Mouse (Mus musculus): ENCODE data around the gene Gm43064. TPM values are rescaled to one million over a fixed set of nuclear protein-coding genes. Genes with fewer than 3 reads are reported as not detected.
A peak's percentile ranks its signal among the peaks of the same experiment; 100 is the strongest.

Gene Gm43064
- 0.18 and 0.26 TPM in 2 replicates for polyA plus RNA-seq (2016; fragmentation: Nextera tagmentation; extraction: Ambion mirVana)

DNA sequence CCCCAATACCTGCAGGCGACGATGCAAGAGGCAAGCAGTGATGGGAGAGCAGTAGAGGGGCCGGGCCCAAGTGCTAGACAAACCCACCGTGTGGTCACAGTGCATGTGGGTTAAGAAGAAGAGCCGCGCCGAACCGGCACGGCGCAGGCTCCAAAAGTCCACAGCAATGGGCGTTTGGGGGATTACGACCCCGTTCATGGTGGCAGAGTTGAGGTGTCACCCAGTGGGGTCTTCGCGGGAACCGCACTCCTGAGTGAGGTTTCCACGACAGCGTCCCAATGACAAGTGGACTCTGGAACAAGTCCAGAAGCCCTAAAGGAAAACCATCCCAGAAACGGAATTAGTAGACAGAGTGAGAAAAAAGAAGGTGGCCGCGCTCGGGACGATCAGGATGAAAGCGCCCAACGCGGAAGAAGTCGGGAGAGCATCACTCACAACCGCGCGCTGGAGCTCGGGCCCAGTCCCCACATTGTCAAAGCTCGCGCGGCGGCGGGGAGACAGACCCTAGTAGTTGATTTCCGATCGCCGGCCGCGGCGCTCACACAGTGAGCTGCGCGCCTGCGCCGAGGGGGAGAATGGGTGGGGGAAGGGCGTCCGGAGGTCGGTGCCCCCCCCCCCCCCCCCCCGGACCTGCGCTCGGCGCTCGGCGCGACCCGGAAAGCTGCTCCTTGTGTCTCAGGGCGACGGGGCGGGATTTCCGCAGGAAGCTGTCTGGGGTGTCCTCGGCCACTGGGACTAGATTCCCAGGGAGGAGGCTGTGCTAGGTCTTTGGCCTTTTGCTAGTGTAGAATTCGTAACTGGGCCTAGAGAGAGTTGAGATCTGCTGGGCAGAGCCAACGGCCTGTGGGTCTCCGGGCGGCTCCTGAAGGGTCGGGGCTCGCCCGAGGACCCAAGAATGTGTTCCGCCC is at the start of gene Gm43064, which contains the start of the genes Dclre1b and Ap4b1:
Gm43064 (plus strand) TSS at position 683 of the 908 bp plus-strand sequence.
Dclre1b (minus strand) TSS at position 554 of the 908 bp plus-strand sequence.
Ap4b1 (plus strand) TSS at position 630 of the 908 bp plus-strand sequence.
- Histone ChIP-seq H3K36me3 (peaks cover 48% of the 10 kb centered on the region), H3K4me3 (peak within 1 kb of the TSS; percentile 84), H3K4me1 (peaks cover 18% of the 10 kb centered on the region), H3K9me3 (replicated peaks) (no peaks in the 10 kb centered on the region), H3K27ac (peak within 1 kb of the TSS; percentile 92), H3K27me3 (ENCODE audit: low read depth, poor library complexity, severe bottlenecking) (no peaks in the 10 kb centered on the region)
- WGBS: under 1% methylated on average over 64 of the region's 70 CpGs
- DNase-seq (ENCODE audit: low spot score): peak; percentile 95

DNA sequence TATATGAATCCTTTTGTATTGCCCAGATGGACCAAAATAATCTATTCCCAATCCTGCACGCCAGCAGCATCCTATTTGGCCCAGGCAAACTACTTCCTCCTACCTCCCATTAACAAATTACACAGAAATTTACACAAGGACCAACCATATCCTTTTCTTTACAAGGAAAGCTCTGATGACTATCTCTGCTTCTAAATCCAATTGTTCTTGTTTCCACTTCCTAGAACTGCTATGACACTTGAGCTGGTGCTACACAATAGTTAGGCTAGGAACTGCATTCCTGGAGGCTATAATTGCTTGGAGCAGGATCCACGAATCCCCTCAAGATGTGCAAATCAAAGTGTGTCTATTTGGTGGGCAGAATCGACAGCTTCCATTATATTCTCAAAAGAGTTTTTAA is 42.6 kb upstream of the Gm43064 start:
- WGBS: 88% methylated on average over 3 of the region's 3 CpGs
- H3K4me1 ChIP-seq: no peaks in the 10 kb centered on the region
- no peak for DNase-seq (ENCODE audit: low spot score)
- H3K4me3 ChIP-seq: no peak overlapping the region
- H3K9me3 ChIP-seq (replicated peaks): no peaks in the 10 kb centered on the region
- H3K27ac ChIP-seq: no peak overlapping the region
- H3K27me3 ChIP-seq (ENCODE audit: low read depth, poor library complexity, severe bottlenecking): no peaks in the 10 kb centered on the region
- peaks cover 74% of the 10 kb centered on the region for H3K36me3 ChIP-seq

DNA sequence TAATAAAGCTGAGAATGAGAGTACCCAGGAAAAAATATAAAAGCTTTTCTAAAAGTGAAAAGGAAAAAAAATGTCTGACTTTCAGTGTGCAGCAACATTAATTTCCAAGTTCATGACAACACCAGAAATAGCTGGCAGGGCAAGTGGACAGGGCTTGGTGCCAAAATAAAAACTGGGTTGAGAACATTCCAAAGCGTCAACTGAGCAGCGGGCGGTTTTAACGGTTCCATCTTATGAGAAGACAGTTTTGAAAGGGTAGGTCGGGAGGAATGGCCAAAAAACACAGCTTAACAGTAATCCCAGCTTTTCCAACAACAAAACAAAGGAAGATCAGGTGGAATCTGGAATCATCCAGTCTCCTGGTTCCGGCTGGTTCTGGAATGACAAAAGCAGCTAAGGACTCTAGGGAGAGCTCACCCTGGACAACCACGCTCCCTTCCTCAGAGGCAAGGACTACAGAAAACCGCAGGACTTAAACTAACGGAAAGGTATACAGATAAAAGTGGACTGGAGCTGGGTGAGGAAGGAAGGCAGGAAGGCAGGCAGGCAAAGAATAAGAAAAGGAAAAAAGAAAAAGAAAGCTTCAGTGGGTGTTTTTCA is 37.7 kb upstream of the Gm43064 start:
- Histone ChIP-seq H3K4me3 (no peak overlapping the region), H3K9me3 (replicated peaks) (no peaks in the 10 kb centered on the region), H3K27ac (no peak overlapping the region), H3K4me1 (no peaks in the 10 kb centered on the region), H3K36me3 (peaks cover 74% of the 10 kb centered on the region), H3K27me3 (ENCODE audit: low read depth, poor library complexity, severe bottlenecking) (no peaks in the 10 kb centered on the region)
- 93% methylated on average over 9 of the region's 9 CpGs for WGBS
- DNase-seq (ENCODE audit: low spot score): no peak

DNA sequence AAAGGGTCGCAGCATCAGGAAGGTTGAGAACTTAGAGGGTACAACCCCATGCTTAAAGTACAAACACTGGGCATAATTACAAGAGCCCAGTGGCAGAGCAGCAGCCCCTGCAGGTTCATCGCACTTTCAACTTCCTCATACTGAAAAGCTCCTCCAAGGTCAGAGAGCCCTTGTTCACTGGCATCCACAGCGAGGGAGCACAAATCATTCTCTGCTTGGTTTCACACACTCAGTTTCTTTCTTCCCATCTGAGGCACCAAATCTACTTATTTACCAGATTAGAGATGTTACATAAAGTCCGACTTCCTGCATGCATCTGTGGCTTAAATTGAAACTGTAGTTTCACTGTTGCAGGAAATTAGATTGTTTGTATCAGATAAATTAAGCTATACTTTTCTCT is 36.5 kb upstream of the Gm43064 start:
- Histone ChIP-seq H3K4me1 (no peaks in the 10 kb centered on the region), H3K36me3 (peaks cover 78% of the 10 kb centered on the region)
- WGBS: 92% methylated on average over 4 of the region's 4 CpGs

DNA sequence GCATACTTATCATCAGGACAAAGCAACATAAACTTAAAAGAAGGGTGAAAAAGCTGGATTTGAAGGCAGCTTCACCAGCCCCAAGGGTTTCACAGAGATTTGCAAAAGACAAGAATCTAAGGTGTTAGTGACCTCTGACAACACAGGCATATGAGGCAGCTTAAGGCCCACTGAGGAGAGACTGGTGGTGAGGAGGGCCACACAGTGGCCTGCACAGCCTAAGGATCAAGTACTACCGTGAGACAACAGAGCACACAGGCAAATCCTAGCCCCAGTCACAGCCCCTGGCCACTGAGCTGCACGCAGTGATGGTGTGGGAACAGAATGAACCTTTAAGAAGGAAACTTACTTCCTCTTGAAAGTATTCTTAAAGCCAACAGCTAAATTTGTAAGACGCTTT is 35.9 kb upstream of the Gm43064 start:
- Histone ChIP-seq H3K9me3 (replicated peaks) (no peaks in the 10 kb centered on the region), H3K36me3 (peaks cover 77% of the 10 kb centered on the region), H3K4me3 (no peak overlapping the region), H3K4me1 (no peaks in the 10 kb centered on the region), H3K27me3 (ENCODE audit: low read depth, poor library complexity, severe bottlenecking) (no peaks in the 10 kb centered on the region), H3K27ac (no peak overlapping the region)
- WGBS: 88% methylated on average over 3 of the region's 3 CpGs
- no peak for DNase-seq (ENCODE audit: low spot score)

More for the DNA sequence above, 36.5 kb upstream of the Gm43064 start:
- DNase-seq (ENCODE audit: low spot score): no peak
- Histone ChIP-seq H3K4me3 (no peak overlapping the region), H3K27me3 (ENCODE audit: low read depth, poor library complexity, severe bottlenecking) (no peaks in the 10 kb centered on the region), H3K9me3 (replicated peaks) (no peaks in the 10 kb centered on the region), H3K27ac (no peak overlapping the region)

DNA sequence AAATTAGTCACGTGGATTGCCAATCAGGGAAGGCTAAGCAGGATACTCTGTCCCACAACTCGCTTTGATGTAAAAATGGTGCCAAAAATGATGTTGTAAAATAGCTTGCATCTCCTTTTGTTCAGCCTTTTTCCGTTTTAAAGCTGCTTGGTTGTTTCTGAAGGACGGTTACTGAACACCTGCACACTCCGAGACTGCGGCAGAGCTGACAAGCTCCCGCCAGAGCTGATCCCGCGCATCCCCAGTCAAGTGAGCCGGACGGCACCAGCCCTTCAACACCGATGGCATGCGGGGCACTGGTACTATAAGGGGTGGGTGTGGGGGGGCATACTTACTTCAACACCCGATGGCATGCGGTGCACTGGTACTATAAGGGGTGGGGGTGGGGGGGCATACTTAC is 35.4 kb upstream of the Gm43064 start:
- Histone ChIP-seq H3K9me3 (replicated peaks) (no peaks in the 10 kb centered on the region), H3K27me3 (ENCODE audit: low read depth, poor library complexity, severe bottlenecking) (no peaks in the 10 kb centered on the region), H3K36me3 (peaks cover 72% of the 10 kb centered on the region), H3K4me1 (no peaks in the 10 kb centered on the region), H3K27ac (no peak overlapping the region), H3K4me3 (no peak overlapping the region)
- WGBS: 94% methylated on average over 15 of the region's 15 CpGs
- no peak for DNase-seq (ENCODE audit: low spot score)

DNA sequence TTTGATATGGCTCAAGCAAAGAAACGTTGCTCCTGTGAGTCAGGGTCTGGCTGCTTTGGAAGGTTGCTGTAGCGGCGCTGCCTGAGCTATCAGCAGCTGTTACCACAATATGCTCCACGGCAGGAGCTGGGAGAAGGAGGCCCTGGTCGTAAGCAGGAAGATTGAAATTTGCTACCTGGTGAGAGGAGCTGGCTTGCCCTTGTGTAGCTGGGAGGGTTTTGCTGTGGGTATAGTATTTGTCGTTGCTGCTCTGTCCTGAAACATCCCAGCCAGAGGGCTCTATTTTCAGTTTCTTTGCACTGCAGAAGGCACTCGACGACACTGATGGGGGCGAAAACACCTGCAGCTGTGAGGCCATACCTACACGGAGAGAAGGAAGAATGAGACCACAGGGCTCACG is 31.4 kb upstream of the Gm43064 start:
- Histone ChIP-seq H3K4me1 (no peaks in the 10 kb centered on the region), H3K27me3 (ENCODE audit: low read depth, poor library complexity, severe bottlenecking) (no peaks in the 10 kb centered on the region), H3K27ac (no peak overlapping the region), H3K36me3 (peaks cover 43% of the 10 kb centered on the region), H3K9me3 (replicated peaks) (no peaks in the 10 kb centered on the region), H3K4me3 (no peak overlapping the region)
- WGBS: 88% methylated on average over 11 of the region's 11 CpGs
- no peak for DNase-seq (ENCODE audit: low spot score)

DNA sequence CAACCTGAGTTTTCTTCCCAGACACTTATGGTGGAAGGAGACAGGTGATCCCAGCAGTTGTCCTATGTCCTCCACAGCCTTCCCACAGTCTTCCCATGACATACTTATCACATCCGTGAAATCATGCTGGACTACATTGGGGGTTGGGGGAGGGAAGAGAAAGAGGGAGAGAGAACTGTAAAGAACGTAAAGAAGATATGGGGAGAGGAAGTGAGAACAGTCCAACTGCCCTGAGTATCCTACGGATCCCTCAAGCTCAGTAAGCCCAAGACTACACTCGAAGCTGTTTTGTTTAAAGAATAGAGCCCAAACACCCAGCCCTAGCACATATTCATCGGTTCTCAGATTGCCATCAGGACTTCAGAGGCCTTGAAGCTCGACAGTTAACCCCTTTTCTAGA is 30.7 kb upstream of the Gm43064 start:
- peaks cover 38% of the 10 kb centered on the region for H3K36me3 ChIP-seq
- no peaks in the 10 kb centered on the region; the same call in 1 of the 2 replicates for H3K4me1 ChIP-seq
- H3K27me3 ChIP-seq (ENCODE audit: low read depth, poor library complexity, severe bottlenecking): no peaks in the 10 kb centered on the region
- no peaks in the 10 kb centered on the region for H3K9me3 ChIP-seq (replicated peaks)
- WGBS: 91% methylated on average over 6 of the region's 6 CpGs
- DNase-seq (ENCODE audit: low spot score): no peak
- H3K27ac ChIP-seq: no peak overlapping the region
- H3K4me3 ChIP-seq: no peak overlapping the region

DNA sequence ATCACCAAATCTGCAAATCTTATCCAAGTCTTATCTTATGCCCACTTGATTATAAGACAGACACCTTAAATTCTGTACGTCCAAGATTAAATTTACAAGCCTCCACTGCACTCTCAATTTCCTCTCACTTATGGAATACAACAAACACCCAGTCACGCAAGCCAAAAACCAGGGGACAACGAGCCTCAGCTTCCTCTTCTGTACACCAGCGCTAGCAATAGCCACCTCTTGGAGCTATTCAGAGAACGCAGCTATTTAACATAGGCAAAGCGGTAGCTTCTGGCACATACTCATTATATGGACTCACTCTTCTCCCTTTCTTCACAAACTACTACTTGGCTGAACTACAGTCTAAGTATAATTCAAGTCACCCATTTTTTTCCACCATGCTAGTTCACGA is 30.2 kb upstream of the Gm43064 start:
- Histone ChIP-seq H3K9me3 (replicated peaks) (no peaks in the 10 kb centered on the region), H3K4me1 (no peaks in the 10 kb centered on the region; the same call in 1 of the 2 replicates), H3K27ac (no peak overlapping the region), H3K36me3 (peaks cover 34% of the 10 kb centered on the region), H3K4me3 (no peak overlapping the region), H3K27me3 (ENCODE audit: low read depth, poor library complexity, severe bottlenecking) (no peaks in the 10 kb centered on the region)
- WGBS: 92% methylated on average over 7 of the region's 7 CpGs
- DNase-seq (ENCODE audit: low spot score): no peak

DNA sequence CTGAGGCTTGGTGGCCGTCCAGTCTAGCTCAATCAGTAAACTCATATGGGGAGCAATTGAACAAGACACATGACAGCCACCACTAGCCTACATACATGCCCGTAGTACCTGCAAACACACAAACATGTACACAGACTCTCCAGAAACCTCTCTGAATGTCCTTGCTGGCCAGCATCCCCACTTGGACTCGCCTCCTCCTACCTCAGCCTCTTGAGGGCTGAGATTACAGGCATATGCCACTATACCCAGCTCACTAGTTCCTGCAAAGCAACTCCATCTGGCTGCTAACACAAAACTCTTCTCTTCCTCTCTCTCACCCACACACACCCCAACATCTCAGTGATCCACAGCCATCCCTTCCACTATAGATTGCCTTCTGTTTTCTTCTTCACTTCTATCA is 29.1 kb upstream of the Gm43064 start:
- Histone ChIP-seq H3K4me1 (no peaks in the 10 kb centered on the region; the same call in 1 of the 2 replicates), H3K36me3 (peaks cover 27% of the 10 kb centered on the region), H3K27me3 (ENCODE audit: low read depth, poor library complexity, severe bottlenecking) (no peaks in the 10 kb centered on the region), H3K27ac (no peak overlapping the region), H3K9me3 (replicated peaks) (no peaks in the 10 kb centered on the region), H3K4me3 (no peak overlapping the region)
- no peak for DNase-seq (ENCODE audit: low spot score)
- 90% methylated on average over 3 of the region's 3 CpGs for WGBS

DNA sequence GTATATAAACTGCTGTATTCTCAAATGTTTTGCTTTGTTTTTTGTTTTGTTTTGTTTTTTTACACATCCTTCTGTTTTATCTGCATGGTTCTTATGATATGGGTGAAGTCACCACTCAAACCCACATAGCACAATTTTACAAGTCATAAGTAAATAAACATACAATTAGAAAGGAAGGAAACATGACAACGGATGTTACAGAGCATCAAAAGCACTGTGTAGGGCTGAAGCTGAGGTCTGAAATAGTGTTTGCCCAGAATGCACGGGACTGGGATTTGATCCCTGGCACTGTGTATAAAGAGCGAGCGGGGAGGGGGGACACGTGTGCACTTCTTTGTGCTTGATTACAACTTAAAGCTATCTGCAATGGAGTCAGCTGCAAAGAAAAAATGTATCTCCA is 28.6 kb upstream of the Gm43064 start:
- no peaks in the 10 kb centered on the region for H3K9me3 ChIP-seq (replicated peaks)
- H3K36me3 ChIP-seq: peaks cover 22% of the 10 kb centered on the region
- no peak overlapping the region for H3K4me3 ChIP-seq
- H3K4me1 ChIP-seq: no peaks in the 10 kb centered on the region; the same call in 1 of the 2 replicates
- whole genome bisulfite sequencing: 86% methylated on average over 5 of the region's 5 CpGs
- H3K27me3 ChIP-seq (ENCODE audit: low read depth, poor library complexity, severe bottlenecking): no peaks in the 10 kb centered on the region
- H3K27ac ChIP-seq: no peak overlapping the region
- no peak for DNase-seq (ENCODE audit: low spot score)

DNA sequence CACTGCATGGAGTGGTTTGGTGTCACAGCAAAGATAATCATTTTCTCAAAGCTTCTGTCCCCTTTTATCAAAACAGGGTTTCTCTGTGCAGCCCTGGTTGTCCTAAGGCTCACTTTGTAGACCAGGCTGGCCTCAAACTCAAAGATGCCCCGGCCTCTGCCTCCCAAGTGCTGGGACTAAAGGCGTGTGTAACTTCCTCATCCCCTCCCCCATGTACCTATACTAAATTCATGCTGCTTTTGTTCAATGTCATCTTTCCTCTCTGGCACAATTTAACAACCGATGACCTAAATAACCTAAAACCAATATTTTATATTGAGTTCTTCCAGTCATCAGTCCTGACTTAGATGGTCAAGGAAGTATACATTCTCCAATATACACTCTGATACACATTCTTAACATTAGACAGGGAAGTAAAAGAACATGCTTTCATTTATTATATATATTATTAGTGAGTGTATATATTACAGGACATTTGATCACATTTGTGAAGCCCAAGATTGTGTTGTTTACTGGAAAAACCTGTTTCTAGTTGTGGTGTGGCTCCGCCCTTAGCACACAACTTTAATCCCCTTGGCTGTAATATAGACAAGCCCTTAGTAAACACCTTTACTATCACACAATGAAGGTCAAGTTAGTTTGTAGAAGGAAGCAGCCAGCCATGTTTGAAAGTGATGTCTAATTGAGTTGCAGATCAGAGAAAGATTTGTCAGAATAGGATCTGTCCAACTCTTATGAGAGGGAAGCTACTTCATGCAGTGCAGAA is 26.3 kb upstream of the Gm43064 start:
- no peaks in the 10 kb centered on the region for H3K27me3 ChIP-seq (ENCODE audit: low read depth, poor library complexity, severe bottlenecking)
- no peak for DNase-seq (ENCODE audit: low spot score)
- 85% methylated on average over 4 of the region's 4 CpGs for WGBS
- H3K36me3 ChIP-seq: peaks cover 3% of the 10 kb centered on the region
- H3K9me3 ChIP-seq (replicated peaks): no peaks in the 10 kb centered on the region
- no peaks in the 10 kb centered on the region; the same call in 1 of the 2 replicates for H3K4me1 ChIP-seq
- no peak overlapping the region for H3K27ac ChIP-seq
- no peak overlapping the region for H3K4me3 ChIP-seq

Measured in limb, embryonic 10.5 days (tissue).